Mouse (Mus musculus) heart, embryonic 12.5 days (tissue): ENCODE results near the gene Srl. TPM values are rescaled to one million over a fixed set of nuclear protein-coding genes. Genes with fewer than 3 reads are reported as not detected.
"Not testable (repeated sequence)": the region's sequence is repeated elsewhere in the genome, so short reads cannot be mapped to it uniquely, and the experiment has no call there.

Source experiments
- ATAC-seq: fragments of 200-750 bp; cut with Nextera tagmentation; 2 replicates; pipeline ENCODE4 v1.8.0; 2017; ENCODE audit warnings: moderate TSS enrichment, moderate library complexity; ENCODE audit not compliant: insufficient number of reproducible peaks, low FRiP score
- H3K27ac ChIP-seq: fragments of 300-500 bp; sonication (generic); 2 replicates; pipeline ENCODE4 v1.5.1; 2016; ENCODE audit warnings: mild to moderate bottlenecking, moderate library complexity; ENCODE audit not compliant: poor library complexity, severe bottlenecking
- H3K27me3 ChIP-seq: fragments of 300-500 bp; sonication (generic); replicated peaks from 2 replicates; pipeline ENCODE4 v1.6.1; 2016; ENCODE audit warnings: mild to moderate bottlenecking, moderate library complexity
- H3K36me3 ChIP-seq: fragments of 300-500 bp; sonication (generic); 2 replicates; pipeline ENCODE4 v1.6.1; 2016; ENCODE audit warnings: mild to moderate bottlenecking, moderate library complexity
- H3K4me1 ChIP-seq: fragments of 300-500 bp; sonication (generic); replicated peaks from 2 replicates; pipeline ENCODE4 v1.6.1; 2016; ENCODE audit warnings: mild to moderate bottlenecking
- H3K4me2 ChIP-seq: fragments of 300-500 bp; sonication (generic); 2 replicates; pipeline ENCODE4 v1.6.1; 2016; ENCODE audit warnings: mild to moderate bottlenecking, moderate library complexity
- H3K4me3 ChIP-seq: fragments of 300-500 bp; sonication (generic); 2 replicates; pipeline ENCODE4 v1.5.1; 2016; ENCODE audit warnings: mild to moderate bottlenecking
- H3K9ac ChIP-seq: fragments of 300-500 bp; sonication (generic); 2 replicates; pipeline ENCODE4 v1.6.1; 2016; ENCODE audit warnings: mild to moderate bottlenecking, moderate library complexity
- H3K9me3 ChIP-seq: fragments of 300-500 bp; sonication (generic); replicated peaks from 2 replicates; pipeline ENCODE4 v1.6.1; 2016; ENCODE audit warnings: mild to moderate bottlenecking, moderate library complexity
- WGBS: fragments of 180-500 bp; shearing (Covaris S2); methylation state at CpG from one replicate; pipeline ENCODE4 v1.1.7; 2016; 5-methylcytosine and 5-hydroxymethylcytosine counted together
- polyA plus RNA-seq: library from polyadenylated mRNA; unstranded; fragments of >200 nt; fragmentation: Nextera tagmentation; extraction: Ambion mirVana; gene quantifications from 2 replicates; pipeline ENCODE4 v1.2.1, GENCODE M21; 2016

Srl gene
- 228 and 230 TPM in 2 replicates for polyA plus RNA-seq

GRCm38 (mm10) chr16:4541501-4542198 is at the start of gene Srl:
Srl (minus strand) TSS chr16:4541816.
- peak within 1 kb of the TSS; percentile 54; the same call in 1 of the 2 replicates for H3K27ac ChIP-seq
- H3K27me3 ChIP-seq = no peaks in the 10 kb centered on the region
- H3K4me3 ChIP-seq = peak within 1 kb of the TSS; percentile 55
- WGBS = under 1% methylated on average over 43 of the region's 43 CpGs
- peaks cover 17% of the 10 kb centered on the region for H3K36me3 ChIP-seq
- peak within 1 kb of the TSS; percentile 68 for H3K4me2 ChIP-seq
- peaks cover 16% of the 10 kb centered on the region for H3K4me1 ChIP-seq
- ATAC-seq = peak; percentile 99
- no peaks in the 10 kb centered on the region for H3K9me3 ChIP-seq
- H3K9ac ChIP-seq = peak within 1 kb of the TSS; percentile 61; the same call in 1 of the 2 replicates

DNA sequence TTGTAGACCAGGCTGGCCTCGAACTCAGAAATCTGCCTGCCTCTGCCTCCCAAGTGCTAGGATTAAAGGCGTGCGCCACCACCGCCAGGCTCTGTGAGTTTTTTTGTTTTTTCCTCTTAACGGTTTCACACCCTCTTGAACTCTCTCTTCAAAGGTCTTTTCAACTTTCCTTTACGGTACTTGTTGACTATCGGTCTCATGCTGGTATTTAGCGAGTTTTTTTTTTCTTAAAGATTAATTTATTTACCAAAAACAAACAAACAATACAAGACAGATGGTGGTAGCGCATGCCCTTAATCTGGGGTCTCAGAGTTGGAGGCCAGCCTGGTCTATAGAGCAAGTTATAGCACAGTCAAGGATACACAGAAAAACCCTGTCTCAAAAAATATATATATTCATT is 48.6 kb upstream of the Srl start:
- Histone ChIP-seq H3K9me3 (no peaks in the 10 kb centered on the region), H3K4me2 (no peak overlapping the region), H3K27me3 (no peaks in the 10 kb centered on the region), H3K4me3 (no peak overlapping the region), H3K27ac (no peak overlapping the region), H3K9ac (no peak overlapping the region), H3K36me3 (peaks cover 14% of the 10 kb centered on the region), H3K4me1 (peaks cover 37% of the 10 kb centered on the region)
- WGBS = 91% methylated on average over 9 of the region's 9 CpGs
- ATAC-seq = no peak

DNA sequence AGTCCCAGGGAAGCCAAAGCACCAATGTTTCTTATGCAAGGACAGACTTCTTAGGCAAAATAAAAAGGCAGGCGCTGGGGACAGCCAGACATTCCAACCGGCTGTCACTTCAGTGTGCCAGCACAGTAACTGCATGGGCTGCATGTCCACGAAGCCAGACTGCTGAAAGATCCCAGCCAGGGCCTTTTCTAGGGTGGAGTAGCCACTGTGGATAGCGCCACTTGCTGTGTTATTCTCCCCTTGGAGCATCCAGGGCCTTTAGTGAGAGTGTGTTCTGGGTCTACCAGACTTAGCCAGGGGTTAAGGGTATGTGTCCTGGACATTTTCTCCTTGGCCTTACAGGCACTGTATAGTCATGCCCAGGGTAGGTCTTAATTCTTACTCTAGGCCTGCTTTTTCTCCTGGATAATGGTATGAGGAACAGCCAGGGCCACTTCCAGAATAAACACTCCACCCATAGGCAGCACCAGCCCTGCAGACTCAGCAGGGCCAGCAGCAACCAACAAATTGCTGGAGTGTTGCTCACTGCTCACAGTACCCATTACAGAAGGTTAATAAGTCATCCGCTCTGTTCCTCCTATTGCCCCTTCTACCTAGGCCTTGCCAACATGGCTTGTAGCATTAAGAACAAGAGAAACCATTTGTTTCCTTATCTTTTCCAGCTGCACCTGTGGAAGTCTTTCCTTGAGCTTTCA is 46.0 kb upstream of the Srl start:
- H3K4me1 ChIP-seq = peaks cover 31% of the 10 kb centered on the region
- H3K36me3 ChIP-seq = peaks cover 14% of the 10 kb centered on the region
- ATAC-seq = no peak
- H3K9me3 ChIP-seq = no peaks in the 10 kb centered on the region
- WGBS = 32% methylated on average over 5 of the region's 5 CpGs
- peak overlapping the region; percentile 93 for H3K27ac ChIP-seq
- peak overlapping the region; percentile 66; the same call in 1 of the 2 replicates for H3K4me2 ChIP-seq
- no peaks in the 10 kb centered on the region for H3K27me3 ChIP-seq
- H3K9ac ChIP-seq = peak overlapping the region; percentile 32
- no peak overlapping the region for H3K4me3 ChIP-seq

- no peaks in the 10 kb centered on the region for H3K9me3 ChIP-seq
- peak overlapping the region; percentile 93 for H3K27ac ChIP-seq
- H3K4me1 ChIP-seq = peaks cover 26% of the 10 kb centered on the region
- H3K27me3 ChIP-seq = no peaks in the 10 kb centered on the region
- peak; percentile 99 for ATAC-seq
- peak overlapping the region; percentile 41 for H3K4me3 ChIP-seq
- peak overlapping the region; percentile 66 for H3K4me2 ChIP-seq
- peak overlapping the region; percentile 69 for H3K9ac ChIP-seq
- H3K36me3 ChIP-seq = peaks cover 14% of the 10 kb centered on the region
- under 1% methylated on average over 43 of the region's 43 CpGs for WGBS
Measured at GRCm38 (mm10) chr16:4586531-4587123, 45.0 kb upstream of the Srl start.

DNA sequence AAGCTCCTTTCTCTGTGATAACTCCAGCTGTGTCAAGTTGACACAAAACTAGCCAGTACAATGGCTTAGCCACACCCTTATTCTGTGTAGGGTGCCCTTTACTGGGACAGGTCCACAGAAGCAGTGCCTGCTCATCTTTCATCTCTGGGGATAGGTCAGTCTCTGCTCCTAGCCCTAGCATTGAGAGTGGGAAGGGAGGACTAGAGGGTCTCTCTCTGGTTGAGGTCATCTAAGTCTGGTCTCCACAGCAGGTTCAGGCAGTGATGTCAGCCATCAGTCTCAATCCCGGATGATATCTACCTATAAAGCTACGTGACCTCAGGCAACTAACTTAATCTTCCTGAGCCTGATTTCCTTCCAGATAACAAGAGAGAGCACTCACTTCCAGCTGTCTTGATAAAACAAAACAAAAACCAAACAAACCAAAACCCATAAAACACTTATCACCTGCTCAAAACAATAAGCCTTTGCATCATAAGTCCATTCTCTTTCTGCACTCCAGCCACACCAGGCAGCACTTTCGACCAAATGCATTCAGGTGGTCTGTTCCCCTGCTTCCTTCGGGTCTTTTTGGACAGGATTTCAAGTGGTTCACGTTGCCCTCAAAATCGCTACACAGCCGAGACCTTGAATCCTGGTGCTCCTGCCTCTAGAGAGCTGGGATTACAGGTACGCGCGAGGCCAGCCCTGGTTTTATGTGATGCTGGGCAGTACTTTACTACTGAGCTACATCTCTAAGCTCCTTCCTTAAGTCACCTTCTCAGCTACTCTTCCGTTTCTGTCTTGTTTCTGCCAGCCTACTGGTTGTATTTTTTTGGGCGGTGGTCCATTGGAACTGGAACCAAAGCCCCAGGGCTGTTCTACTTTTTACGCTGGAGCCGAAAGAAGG is 44.3 kb upstream of the Srl start:
- Histone ChIP-seq H3K36me3 (peaks cover 10% of the 10 kb centered on the region), H3K4me3 (peak overlapping the region; percentile 41), H3K4me2 (peak overlapping the region; percentile 66), H3K9ac (peak overlapping the region; percentile 31), H3K4me1 (peaks cover 26% of the 10 kb centered on the region), H3K27ac (peak overlapping the region; percentile 79), H3K9me3 (no peaks in the 10 kb centered on the region), H3K27me3 (no peaks in the 10 kb centered on the region)
- peak; percentile 13 for ATAC-seq
- WGBS = 7% methylated on average over 14 of the region's 14 CpGs

DNA sequence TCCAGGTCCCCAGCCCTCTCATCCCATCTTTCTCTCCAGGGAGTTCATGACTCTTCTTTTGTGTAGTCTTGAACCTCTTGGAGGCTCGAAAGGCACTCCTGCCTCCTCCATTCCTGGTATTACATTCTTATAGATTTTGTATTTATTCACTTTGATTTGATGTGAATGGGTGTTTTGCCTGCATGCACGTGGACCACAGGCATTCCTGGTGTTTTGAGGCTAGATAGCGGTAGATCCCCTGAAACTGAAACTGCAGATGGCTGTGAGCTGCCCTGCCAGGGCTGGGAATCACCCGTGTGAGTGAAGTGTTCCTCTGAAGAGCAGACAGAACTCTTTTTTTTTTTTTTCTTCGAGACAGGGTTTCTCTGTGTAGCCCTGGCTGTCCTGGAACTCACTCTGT is 42.8 kb upstream of the Srl start:
- H3K4me3 ChIP-seq = no peak overlapping the region
- H3K27ac ChIP-seq = no peak overlapping the region
- H3K27me3 ChIP-seq = no peaks in the 10 kb centered on the region
- peaks cover 26% of the 10 kb centered on the region for H3K4me1 ChIP-seq
- 0 out of 2 replicates have a peak, but pooled peaks cover 2% of the 10 kb centered on the region for H3K36me3 ChIP-seq
- 74% methylated on average over 5 of the region's 5 CpGs for WGBS
- H3K9me3 ChIP-seq = no peaks in the 10 kb centered on the region
- no peak overlapping the region for H3K9ac ChIP-seq
- ATAC-seq = no peak
- no peak overlapping the region for H3K4me2 ChIP-seq

DNA sequence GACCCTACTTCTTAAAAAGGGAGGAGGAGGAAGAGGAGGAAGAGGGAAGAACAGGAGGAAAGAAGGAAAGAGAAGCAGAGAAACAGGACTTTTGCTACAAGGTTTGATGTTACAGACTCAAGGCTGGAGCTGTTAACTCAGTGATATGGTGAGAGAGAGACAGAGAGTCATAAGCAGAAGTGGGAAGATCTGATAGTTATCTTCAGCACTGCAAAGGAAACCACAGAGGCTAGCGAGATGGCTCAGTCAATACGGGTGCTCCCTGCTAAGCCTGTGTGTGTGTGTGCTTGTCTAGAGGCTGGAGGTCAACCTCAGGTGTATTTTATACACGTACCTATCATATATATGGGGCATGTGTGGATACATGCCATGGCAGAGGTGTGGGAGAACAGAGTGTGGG is 42.2 kb upstream of the Srl start:
- H3K27me3 ChIP-seq = no peaks in the 10 kb centered on the region
- WGBS = 81% methylated on average over 3 of the region's 3 CpGs
- ATAC-seq = no peak
- no peaks in the 10 kb centered on the region for H3K36me3 ChIP-seq
- H3K4me2 ChIP-seq = no peak overlapping the region
- H3K4me3 ChIP-seq = no peak overlapping the region
- H3K9ac ChIP-seq = no peak overlapping the region
- peaks cover 30% of the 10 kb centered on the region for H3K4me1 ChIP-seq
- H3K9me3 ChIP-seq = no peaks in the 10 kb centered on the region
- no peak overlapping the region for H3K27ac ChIP-seq

DNA sequence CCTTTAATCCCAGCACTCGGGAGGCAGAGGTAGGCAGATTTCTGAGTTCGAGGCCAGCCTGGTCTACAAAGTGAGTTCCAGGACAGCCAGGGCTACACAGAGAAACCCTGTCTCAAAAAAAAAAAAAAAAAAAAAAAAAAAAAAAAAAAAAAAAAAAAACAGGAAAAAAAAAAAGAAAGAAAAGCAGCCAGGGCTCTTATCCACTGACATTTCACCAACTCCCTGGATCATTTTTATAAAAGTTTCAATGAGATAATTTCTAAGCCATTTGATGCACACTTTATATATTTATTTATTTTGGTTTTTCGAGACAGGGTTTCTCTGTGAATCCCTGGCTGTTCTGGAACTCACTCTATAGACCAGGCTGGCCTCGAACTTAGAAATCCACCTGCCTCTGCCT is 39.6 kb upstream of the Srl start:
- peaks cover 22% of the 10 kb centered on the region for H3K4me1 ChIP-seq
- H3K9me3 ChIP-seq, ATAC-seq, H3K4me3 ChIP-seq, H3K27me3 ChIP-seq, H3K36me3 ChIP-seq, H3K27ac ChIP-seq, H3K4me2 ChIP-seq, H3K9ac ChIP-seq: not testable (repeated sequence)
- WGBS = 80% methylated on average over 4 of the region's 4 CpGs

GRCm38 (mm10) chr16:4578630-4579029 is 37.0 kb upstream of the Srl start:
- no peaks in the 10 kb centered on the region for H3K36me3 ChIP-seq
- no peak overlapping the region for H3K27ac ChIP-seq
- no peaks in the 10 kb centered on the region for H3K9me3 ChIP-seq
- ATAC-seq = no peak
- H3K4me1 ChIP-seq = peaks cover 12% of the 10 kb centered on the region; the same call in 1 of the 2 replicates
- H3K4me3 ChIP-seq = no peak overlapping the region
- no peak overlapping the region for H3K9ac ChIP-seq
- 52% methylated on average over 7 of the region's 7 CpGs for whole genome bisulfite sequencing
- no peaks in the 10 kb centered on the region for H3K27me3 ChIP-seq
- no peak overlapping the region for H3K4me2 ChIP-seq

- H3K4me2 ChIP-seq = no peak overlapping the region
- peaks cover 10% of the 10 kb centered on the region; the same call in 1 of the 2 replicates for H3K4me1 ChIP-seq
- no peak overlapping the region for H3K27ac ChIP-seq
- no peak overlapping the region for H3K4me3 ChIP-seq
- H3K9ac ChIP-seq = no peak overlapping the region
- ATAC-seq = 0 out of 2 replicates have a peak, but pooled peaks have one; percentile 25
- H3K9me3 ChIP-seq = no peaks in the 10 kb centered on the region
- H3K36me3 ChIP-seq = no peaks in the 10 kb centered on the region
- WGBS = 40% methylated on average over 2 of the region's 2 CpGs
- H3K27me3 ChIP-seq = no peaks in the 10 kb centered on the region
Measured at GRCm38 (mm10) chr16:4576873-4577272, 35.3 kb upstream of the Srl start.
